Mouse (Mus musculus): Measurements from ENCODE around the gene Lrriq1. TPM values are rescaled to one million over a fixed set of nuclear protein-coding genes. Genes with fewer than 3 reads are reported as not detected.

Gene Lrriq1
- 0.99 and 2.0 TPM in 2 replicates for polyA plus RNA-seq (2021; fragmentation: Nextera tagmentation)
- long read RNA-seq, experiment 1, result 0 reads
- long read RNA-seq, experiment 2, partial matches to known transcripts, result 0 of 2 reads
- long read RNA-seq, experiment 2, other reads (novel, unspliced or antisense), result 1 of 2 reads

DNA sequence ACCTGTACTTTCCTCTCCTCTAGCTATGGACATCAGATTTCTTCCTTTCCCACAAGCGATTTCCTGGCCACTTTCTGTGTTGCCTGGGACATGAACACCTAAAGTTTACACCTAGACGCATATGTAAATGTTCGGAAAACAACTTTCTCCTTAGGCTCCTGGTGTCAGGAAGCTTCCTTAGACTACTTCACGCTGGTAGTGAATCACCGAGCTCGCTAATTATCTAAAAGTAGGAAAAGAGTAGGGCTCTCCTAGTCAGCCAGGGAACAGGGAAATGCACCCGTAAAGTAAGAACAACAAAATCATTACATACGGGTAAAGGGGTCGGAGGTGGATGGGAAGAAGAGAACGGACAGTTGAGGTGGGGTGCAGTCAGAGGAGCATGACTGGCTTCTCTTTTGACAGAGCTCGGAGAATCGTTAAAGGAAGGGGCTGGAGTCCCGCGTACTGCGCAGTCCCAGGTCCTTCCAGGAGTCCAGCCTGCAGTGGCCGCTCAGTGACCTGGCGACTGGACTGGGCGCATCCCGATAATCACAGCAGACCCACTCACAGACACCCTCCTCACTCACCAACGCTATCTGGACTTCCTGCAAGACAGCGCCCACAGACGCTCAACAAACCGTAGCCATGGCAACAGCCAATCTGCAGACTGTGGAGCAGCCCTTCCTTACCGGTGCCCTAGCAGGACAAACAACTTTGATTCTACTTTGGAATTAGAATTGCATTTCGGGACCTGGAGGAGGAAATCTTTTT lies at the start of gene Lrriq1:
TSS of gene Lrriq1 (minus strand) at position 616 of the 753 bp plus-strand sequence.

DNA sequence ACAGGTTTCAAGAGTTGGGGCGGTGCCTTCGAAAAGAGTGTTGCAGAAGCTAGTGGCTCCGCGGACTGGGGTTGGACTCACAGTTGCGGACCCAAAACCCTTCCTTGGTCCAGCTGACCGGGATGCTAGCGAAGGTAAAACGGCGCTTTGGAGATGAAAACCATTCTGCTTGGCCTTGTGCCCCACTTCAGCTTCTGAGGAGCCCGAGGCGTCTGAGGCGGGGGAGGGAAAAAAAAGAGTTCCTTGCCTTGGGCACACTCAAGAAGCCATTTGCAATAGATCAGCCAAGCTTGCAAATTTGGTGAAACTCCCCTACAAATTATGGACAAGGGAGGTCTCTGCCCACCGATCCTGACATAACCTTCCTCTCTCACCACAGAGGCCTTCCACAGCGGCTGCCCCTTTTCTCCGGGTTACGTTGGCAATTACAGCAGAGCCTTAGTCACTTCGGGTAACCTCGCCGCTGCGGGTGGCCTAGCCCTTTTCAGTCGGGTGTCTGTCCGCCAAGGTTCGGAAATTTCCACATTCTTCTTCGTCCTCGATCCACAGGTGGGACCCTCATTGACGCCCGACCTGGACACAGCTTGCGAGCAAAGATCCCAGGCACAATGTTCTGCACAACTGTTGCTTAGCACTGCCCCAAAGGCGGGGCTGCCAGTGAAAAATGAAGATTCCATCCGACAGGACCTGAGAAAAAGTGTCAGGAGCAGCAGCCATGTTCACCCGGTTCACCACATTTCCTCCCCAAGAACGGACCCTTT lies 206.2 kb downstream of the Lrriq1 start, which contains the start of gene Alx1:
TSS of gene Alx1 (minus strand) at position 486 of the 761 bp plus-strand sequence.

Other genes starting within 250 kb of the Lrriq1 start
- gene Alx1, start 206.1 kb downstream of the Lrriq1 start, polyA plus RNA-seq (2021; fragmentation: Nextera tagmentation), result 0.18 TPM in 1 of 2 replicates, not detected in the other
- gene Slc6a15, start 131.5 kb upstream of the Lrriq1 start, polyA plus RNA-seq (2021; fragmentation: Nextera tagmentation), result 26.0 and 27.7 TPM in 2 replicates